Mouse (Mus musculus) testis, adult 2 months (tissue): ENCODE data around the gene Nub1.

Source experiments
- CTCF ChIP-seq: fragments of 200-500 bp; IDR thresholded peaks from 2 replicates; pipeline ENCODE4 v1.5.1; 2012; ENCODE audit warnings: low read depth, mild to moderate bottlenecking, inconsistent platforms, low read length, moderate library complexity; ENCODE audit not compliant: control insufficient read depth, insufficient read depth, insufficient replicate concordance
- POLR2A ChIP-seq: fragments of 200-500 bp; IDR thresholded peaks from 2 replicates; pipeline ENCODE4 v1.6.1; 2012; ENCODE audit warnings: low read depth, mild to moderate bottlenecking, inconsistent platforms, low read length, moderate library complexity; ENCODE audit not compliant: control insufficient read depth

DNA sequence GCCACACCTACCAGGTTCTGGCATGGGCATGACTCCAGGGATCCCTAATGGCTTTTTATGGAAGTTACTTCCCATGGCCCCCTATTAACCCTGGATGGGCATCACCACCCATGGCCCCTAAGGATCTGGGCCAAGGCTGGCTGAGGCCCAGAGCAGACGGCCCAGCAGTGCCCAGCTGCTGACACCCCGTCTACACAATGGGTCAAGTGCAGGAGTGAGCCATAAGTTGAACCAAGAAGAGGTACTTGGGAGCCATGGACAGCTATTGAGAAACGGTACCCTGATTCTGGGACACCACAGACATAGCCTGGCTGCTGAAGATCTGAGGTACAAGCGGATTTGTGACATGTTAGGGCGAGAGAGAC lies 38.9 kb downstream of the Nub1 start:
- no peak for TF ChIP-seq POLR2A
- TF ChIP-seq CTCF = no peak
